Mouse (Mus musculus) megakaryocyte-erythroid progenitor cell, adult 5-6 weeks (primary cell): ENCODE data around the gene Hipk3. TPM values are rescaled to one million over a fixed set of nuclear protein-coding genes. Genes with fewer than 3 reads are reported as not detected.

ENCODE experiments used
- ATAC-seq: replicated peaks from 2 replicates; pipeline ENCODE4 v1.8.0; 2016; ENCODE audit warnings: mild to moderate bottlenecking, inconsistent platforms; ENCODE audit not compliant: severe bottlenecking, poor library complexity, low FRiP score, low TSS enrichment
- total RNA-seq, 2 experiments: library from RNA; stranded (forward) in 1 of 2; stranded (reverse) in 1 of 2; fragments of 200-1000, 215-1000 nt in 1 of 2; fragments of >200 nt in 1 of 2; fragmentation: Nextera tagmentation in 1 of 2; gene quantifications; 2 replicates each; pipeline ENCODE4 v1.2.3; 2014 to 2017

Hipk3 gene
- total RNA-seq, 2 experiments from 2014 or later = 23.9 to 29.3 TPM

GRCm38 (mm10) chr2:104379304-104379703 lies 114.9 kb downstream of the Hipk3 start:
- ATAC-seq = no peak

GRCm38 (mm10) chr2:104378791-104379190 lies 115.5 kb downstream of the Hipk3 start:
- ATAC-seq = no peak

- no peak for ATAC-seq
Observed at GRCm38 (mm10) chr2:104377990-104378389, 116.3 kb downstream of the Hipk3 start.

Other genes starting within 250 kb of the Hipk3 start
- not detected in 2 replicates for gene D430041D05Rik, start 83.4 kb downstream of the Hipk3 start, total RNA-seq (2014; fragmentation: Nextera tagmentation)
- not detected in 2 replicates for gene D430041D05Rik, start 83.4 kb downstream of the Hipk3 start, total RNA-seq (2017)
- 47.9 and 53.6 TPM in 2 replicates for gene Cstf3, start 96.1 kb upstream of the Hipk3 start, total RNA-seq (2014; fragmentation: Nextera tagmentation)
- 22.3 and 30.7 TPM in 2 replicates for gene Cstf3, start 96.1 kb upstream of the Hipk3 start, total RNA-seq (2017)
- 2.3 and 3.0 TPM in 2 replicates for gene Tcp11l1, start 217.7 kb upstream of the Hipk3 start, total RNA-seq (2014; fragmentation: Nextera tagmentation)
- 0.99 and 2.7 TPM in 2 replicates for gene Tcp11l1, start 217.7 kb upstream of the Hipk3 start, total RNA-seq (2017)
- not detected in 2 replicates for gene Pin1rt1, start 221.9 kb upstream of the Hipk3 start, total RNA-seq (2014; fragmentation: Nextera tagmentation)
- gene Pin1rt1, start 221.9 kb upstream of the Hipk3 start, total RNA-seq (2017) = not detected in 2 replicates
- not detected in 2 replicates for gene Depdc7, start 248.4 kb upstream of the Hipk3 start, total RNA-seq (2014; fragmentation: Nextera tagmentation)
- gene Depdc7, start 248.4 kb upstream of the Hipk3 start, total RNA-seq (2017) = 0.84 TPM in 1 of 2 replicates, not detected in the other